Mouse (Mus musculus) retina, postnatal 1 day (tissue): ENCODE measurements around the gene Ankrd44.

Experiments
- DNase-seq: peaks from one replicate; pipeline ENCODE4 v3.0.0-alpha.2; 2012

The Ankrd44 gene

DNA sequence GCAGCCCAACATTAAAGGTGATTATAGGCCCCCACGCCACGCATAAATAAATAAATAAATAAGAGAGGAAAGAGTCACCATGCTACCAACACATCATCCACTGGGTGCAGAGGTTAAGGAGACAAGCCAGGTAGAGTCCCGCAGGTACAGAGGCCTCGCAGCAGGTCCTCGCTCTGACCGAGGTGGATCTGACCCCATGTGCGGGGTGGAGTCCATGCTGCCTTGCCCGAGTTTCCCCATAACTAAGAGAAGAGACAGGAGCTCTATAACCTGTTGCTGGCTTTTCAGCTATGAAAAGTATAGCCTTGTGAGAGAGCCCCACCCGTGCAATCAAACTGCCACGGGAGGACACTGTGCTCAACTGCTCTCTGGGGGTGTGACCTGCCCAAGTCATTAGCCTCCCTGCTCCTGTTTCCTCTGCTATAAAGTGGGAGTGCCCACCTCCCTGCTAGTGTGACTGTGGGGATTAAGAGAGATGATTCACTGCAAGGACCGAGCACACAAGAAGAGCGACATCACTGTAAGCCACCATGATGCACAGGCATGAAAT is 4.1 kb downstream of the Ankrd44 start:
- DNase-seq: no peak

DNA sequence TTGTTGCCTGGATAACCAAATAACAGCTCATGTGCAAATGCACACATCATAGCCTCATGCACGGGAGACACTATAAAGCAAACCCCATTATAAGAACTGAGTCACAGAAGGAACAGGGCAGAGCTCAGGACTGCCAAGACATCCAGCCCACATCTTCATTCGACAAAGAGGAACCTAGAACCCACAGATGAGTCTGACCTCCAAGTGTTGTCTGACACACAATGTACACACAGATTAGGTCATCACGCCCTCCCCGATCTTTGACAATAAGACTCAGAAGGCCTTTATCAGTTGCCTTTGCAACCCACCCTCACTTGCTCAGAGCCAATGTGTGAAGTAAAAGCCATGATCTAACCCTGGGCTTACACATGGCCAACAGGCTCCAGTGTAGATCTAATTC is 6.1 kb downstream of the Ankrd44 start:
- DNase-seq: no peak

DNA sequence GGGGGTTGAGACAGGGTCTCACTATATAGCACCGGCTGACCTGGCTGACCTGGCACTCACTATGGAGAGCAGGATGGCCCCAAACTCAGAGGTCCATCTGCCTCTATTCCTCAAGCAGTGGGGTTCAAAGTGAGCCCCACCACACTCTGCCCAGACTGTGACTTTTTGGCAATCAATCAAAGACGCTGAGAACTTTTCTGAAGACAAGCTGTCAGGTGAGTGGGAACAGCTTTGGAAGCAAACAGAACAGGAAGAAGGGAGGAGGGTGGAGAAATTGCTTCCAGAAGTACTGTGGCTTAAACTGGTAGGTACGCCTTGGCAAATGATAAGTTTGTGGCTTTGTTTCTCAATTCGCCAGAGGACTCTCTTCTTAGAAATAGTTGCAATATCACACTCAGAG is 9.7 kb downstream of the Ankrd44 start:
- no peak for DNase-seq

DNA sequence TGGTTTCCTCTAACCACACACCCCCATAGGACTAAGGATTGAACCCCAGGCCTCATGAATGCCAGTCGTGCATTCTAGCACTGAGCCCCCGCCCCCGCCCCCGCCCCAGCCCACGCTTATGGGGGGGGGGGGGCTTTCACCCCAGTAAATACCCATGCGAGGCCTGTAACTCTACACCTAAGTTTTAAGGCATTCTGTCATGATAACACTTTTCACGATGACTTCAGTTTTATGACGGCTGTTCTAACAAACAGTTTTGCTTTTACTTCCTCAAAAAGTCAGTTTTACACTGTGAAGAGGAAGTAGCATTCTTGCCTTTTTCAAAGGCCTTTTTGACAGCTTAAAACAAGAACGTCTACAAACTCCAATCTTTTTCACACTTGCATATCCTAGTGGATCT is 11.8 kb downstream of the Ankrd44 start:
- no peak for DNase-seq

DNA sequence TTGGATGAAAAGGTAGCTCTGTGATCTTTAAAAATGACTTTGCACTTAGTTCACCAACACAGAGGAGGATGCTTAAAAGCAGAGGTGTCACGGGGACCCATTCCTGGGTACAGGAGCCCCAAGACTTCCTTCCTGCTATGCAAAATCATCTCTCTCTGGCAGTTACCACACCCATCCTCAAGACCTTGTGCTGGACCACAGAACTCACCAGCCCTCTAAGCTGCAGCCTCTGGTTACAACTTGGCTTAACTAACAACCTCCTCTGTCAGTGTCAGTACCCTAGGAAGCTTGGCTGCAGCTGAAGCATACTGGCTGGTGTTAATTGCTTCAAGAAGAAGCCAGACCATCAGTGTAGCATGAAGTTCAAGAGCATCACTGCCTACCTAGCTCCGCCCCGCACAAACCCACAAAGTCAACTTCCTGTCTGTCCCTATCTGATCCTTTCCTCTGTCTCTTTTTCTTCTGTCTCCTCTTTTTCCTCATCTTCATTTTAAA is 12.8 kb downstream of the Ankrd44 start:
- DNase-seq: no peak

DNA sequence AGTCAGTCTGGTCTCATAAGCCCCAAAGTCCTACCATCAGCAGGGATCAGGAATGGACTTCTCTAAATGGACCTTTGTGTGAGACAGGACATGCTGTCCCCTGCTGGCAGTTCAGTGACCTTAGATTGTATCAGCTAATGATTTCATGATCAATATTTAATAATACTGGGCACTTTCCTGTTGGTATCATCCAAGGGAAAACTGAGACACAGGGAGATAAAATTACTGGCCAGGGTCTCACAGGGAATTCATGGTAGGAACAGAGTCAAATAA is 13.2 kb downstream of the Ankrd44 start:
- no peak for DNase-seq

DNA sequence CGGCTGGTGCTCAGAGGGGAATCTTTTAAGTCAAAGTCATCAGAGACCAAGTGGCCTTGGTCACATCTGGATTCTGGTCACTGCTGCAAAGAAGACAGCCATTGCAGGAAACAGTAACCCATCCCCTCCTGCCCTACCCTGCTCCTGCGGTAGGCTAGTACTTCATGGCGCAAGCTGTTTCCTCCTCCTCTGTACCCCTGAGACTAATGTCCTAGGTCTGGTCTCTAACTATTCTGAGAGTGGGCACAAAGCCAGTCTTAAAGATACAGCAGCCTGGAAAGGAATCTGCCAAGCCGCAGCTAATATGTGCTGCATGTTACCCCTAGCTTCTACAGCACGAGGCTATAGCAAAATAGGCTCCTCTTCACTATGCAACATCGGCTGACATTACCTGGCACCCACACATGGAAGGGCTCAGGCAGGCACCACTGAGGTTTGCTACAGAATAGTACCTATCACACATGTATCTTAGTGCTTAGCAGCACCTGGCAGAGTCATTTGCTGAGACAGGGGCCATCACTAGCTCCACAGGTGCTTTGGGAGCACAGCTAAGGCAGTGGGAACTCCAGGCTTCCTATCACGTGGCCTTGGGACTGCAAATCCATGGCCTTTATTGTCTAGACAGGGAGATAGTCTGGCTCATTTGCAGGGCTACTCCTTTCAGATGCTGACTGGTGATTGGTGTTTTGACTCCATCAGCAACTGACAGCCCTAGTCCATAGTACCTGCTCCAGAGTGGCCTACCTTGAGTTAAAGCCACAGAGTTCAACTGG is 13.7 kb downstream of the Ankrd44 start:
- DNase-seq: no peak

DNA sequence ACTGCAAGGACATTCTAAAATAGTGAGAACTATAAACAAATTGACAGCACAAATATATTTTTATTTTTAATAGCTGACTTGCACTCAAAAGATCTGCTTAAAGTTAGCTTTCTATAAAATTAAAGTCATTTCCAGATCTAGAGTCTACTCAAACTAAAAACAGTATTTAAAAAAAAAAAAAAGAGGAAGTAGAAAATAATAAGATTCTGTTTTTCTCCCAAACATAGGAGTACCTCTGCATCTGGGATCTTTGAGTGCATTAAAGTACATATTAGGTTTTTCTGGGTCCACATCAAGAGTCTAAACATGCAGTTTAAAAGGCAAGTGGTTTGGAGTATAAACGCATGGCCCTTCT is 15.0 kb downstream of the Ankrd44 start:
- DNase-seq: no peak

DNA sequence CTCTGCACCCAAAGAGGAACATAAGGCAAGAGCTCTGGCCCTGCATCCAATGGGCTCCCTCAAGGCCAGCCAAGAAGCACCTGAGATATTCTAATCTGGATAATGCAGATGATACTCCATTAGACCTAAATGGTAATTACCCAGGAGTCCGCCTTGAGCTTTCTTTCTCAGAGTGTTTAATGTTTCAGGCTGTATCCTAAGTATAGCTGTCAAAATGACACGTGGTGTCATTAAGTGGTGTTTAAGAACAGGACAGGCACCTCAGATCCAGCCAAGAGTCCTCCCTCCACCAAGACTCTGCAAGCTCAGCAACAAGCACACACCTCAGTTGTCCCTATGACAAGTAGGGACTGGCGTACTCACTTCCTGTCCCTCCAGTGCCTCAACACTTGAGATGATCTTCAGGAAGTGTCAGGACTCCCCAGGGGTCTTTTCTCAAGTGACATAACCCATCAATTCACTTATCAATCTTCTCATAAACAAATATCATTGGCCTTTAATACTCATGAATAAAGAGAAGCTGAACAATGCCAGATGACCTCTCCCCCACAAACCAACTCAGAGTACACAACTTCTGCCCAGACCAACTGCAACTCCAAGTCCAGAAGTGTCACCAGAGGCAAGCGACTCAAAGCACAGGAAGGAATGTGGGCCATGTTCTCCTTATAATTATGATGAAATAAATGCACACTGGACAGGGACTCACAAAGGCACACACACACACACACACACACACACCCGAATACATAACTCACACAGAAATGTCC is 15.5 kb downstream of the Ankrd44 start:
- no peak for DNase-seq

DNA sequence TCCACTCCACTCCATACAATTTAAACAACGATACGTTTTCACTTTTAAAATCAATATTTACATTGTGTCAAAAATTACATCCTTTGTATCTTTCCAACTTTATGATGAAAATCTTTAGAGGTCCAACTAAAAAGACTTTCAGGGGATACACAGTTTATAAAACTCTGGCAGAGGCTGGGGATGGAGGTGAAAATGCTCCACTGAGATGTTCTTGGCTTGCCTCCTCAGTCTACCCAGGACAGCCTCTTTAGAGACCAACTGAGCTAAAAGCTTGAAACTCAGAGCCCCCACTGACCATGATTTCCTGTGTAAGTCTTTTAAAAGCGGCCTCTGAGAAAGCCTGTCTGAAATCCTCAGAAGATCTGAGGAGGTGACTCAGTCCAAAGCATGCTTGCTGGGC is 17.4 kb downstream of the Ankrd44 start:
- DNase-seq: no peak

DNA sequence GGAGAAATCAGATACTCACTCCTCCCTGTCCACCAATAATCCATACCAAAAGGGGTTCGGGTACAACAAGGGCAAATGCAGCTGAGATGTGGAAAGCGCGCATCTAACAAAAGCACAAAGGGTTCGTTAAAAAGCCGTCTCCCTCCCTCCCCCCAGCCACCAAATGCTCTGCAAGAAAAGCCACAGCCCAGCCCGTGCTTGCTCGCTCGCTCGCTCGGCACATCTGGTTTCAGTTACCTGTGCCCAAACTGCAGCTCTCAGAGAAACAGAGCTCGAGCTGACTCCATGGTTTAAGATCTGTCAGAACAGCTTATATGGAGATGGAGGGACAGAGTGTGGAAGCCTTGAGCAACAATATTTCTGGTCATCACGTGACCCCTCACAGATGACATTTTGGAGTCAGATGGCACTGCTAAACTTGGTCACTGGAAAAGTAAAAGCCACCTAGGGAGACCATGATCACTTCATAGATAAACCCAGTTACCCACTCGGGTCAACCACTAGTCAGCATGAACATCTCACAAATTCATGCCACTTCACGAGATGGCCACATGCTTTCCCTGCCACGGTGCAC is 19.0 kb downstream of the Ankrd44 start:
- no peak for DNase-seq

DNA sequence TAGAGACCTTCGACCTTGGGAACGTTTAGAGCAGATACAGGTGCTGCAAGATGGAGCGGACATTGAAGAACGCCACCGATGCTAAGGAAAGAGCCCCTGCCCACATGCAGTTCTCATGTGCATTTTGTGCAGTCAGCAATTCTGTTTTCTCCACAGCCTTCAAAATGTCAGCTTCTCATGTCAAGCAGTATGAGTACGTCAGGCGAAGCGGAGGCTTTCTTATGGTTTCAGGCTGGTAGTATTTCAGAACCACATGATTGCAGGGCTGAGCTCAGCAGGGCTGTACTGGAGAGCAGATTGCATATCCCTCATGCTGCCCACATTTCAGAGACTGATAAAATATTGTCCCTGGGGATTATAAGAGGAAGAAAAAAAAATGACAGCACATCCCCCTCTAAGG is 19.9 kb downstream of the Ankrd44 start:
- no peak for DNase-seq

DNA sequence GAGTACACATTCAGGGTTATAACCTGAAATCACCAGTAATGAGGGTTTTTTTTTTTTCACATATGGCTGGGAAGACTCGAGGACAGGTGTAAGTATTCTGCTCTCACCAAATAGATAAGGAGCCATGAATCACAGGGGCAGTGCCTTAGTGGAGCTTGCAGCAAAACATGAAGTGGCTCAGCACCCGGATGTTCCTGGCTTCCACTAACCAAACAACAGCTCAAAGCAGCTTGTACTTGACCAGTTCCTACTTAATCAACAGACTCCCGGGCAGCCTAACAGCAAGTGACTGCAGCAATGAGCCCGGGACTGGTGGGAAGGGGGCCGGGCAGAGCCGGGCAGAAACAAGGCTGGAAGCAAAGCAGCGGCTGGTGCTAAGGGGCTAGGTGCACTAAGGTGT is 20.6 kb downstream of the Ankrd44 start:
- DNase-seq: no peak

DNA sequence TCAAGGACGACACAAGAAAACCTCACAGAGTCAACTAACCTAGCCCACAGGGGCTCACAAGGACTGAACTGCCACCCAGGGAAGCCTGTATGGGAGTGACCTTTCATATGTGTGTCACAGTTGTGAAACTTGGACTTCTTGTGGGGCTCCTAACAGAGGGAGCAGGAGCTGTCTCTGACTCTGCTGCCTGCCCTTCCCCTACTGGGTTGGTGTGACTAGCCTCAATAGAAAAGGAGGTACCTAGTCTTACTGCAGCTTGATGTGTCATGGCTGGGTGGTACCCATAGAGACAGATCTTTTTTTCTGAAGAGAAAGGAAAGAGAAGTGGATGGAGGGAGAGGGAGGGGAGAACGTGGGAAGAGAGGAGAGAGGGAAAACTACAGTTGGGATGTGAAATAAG is 22.0 kb downstream of the Ankrd44 start:
- no peak for DNase-seq

DNA sequence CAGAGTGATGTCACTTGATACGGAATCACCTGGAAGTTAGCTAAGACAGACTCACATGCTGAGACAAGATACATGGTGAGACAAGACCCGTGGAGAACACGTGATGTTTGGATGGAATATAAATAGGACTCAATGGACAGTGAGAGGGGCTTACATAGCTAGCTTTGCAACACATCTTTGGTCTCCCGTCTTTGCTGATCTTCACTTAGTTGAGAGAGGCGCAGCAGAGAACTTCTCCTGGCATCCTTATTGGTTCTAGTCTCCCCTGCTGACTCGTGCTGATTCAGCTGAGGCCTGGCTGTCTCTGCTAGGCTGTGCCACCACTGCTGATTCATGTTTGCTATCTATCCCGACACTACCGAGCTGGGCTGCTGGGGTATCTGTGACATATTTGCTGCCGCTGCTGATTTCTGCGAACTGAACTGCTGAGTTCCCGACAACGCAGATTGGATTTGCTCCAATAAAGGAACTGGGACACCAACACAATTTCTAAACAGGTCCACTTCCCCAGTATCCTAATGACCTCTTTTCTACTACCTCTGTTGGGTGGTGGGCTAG is 23.4 kb downstream of the Ankrd44 start:
- no peak for DNase-seq

DNA sequence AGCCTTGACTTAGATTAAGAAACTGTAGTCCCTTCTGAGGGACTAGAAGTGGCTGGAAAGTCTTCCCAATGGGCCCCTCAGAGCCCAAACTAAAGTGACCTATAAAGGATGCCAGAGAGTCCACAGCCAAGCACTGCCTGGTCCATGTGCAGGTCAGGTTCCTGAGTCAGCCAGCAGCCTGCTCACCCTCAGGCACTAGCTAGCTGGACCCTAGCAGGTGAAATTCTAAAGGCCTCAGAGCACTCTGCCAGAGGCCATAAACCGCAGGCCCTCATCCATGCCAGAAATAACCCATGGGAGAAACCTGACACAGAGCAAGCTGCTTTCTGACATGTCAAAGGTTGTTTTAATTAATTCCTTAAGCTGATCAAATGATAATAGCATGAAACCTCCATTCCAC is 25.1 kb downstream of the Ankrd44 start:
- no peak for DNase-seq

DNA sequence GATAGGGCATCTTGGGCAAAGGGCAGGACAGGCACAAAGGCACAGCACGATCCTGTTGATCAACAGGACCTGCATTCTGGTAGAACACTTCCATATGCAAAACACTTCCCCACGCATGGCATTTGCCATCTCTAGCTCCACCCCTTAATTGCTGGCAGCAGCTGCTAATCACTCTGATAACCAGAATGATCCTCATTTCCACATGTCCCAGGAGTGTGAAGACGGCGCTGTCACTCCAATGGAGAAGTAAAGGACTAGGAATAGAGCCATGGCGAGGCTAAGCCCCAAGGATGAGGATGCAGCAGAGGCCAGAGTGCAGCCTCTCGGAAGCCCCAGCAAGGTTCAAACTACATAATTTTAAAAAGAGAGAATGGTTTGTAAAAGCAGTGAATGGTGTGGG is 26.9 kb downstream of the Ankrd44 start:
- no peak for DNase-seq

DNA sequence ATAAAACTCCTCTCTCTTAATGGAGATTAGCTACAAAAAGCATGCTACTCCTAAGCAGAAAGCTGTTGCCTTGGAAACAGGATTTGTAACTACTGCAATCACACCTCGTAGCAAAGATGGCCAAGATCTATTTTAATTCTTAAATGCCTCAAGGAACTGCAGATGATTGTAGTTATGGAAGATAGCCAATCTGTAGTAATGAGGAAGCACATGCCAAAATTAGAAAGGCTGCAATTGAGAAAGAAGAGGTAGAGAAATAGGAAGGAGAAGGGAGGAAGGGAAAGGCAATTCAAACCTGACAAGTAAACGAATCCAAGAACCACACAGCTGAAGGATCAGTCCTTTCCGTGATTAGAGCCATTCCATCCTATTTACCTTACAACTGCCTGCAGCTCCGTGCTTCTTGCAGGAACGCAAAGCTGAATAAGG is 27.5 kb downstream of the Ankrd44 start:
- no peak for DNase-seq

DNA sequence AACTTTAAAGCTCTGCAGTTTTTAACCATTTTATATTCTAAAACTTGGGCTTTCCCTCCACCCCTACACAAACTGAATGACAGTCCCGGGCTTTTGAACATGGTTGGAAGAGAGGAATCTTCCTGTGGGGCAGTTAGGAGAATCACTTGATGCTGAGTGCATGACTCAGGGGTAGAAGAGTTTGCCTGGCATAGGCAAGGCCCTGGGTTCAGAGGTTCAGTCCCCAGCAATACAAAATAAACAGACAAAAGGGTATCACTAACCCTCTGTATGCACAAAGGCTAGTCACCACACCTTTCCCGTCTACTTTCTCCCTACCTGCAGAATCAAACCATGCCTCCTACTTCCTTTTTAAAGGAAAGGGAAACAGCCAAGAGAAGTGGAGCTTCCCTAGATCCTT is 28.5 kb downstream of the Ankrd44 start:
- no peak for DNase-seq

DNA sequence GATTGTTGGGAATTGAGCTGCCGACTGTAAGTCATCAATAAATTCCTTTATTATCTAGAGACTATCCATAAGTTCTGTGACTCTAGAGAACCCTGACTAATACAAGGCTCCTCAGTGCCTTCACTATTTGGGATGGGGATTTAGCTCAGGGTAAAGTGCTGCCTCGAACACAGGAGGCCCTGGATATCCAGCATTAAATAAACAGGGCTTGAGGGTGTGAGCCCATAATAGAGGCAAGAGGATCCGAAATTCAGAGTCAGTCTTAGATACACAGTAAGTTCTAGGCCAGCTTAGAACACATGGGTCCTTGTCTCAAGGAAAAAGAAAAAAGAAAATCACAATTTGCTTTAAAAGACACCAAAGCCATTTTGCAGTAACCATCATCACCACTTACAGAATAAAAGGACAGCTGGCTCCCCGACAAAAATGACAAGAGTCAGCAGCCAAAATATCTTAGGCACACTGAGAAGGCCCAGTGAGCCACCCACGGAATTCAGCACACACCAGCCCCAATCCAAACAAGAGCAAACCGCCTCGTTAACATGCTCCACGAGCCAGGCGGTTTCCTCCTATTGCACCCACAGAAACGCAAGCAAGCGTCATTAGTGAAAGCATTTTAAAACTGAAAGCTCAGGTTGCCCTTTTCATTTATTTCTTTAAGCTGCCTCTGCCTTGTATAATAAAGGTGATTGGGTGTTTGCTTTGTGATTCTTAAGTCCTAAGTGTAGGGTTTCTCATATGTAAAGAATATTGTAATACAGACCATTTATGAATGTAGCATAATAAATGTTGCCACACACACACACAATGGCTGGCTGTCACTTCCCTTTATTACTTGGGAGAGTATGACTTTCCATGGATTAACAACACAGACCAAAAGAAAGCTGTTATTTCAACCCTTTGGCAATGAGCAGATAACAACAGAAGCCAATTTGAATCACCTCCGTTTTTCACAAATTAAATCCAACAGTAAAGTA is 29.8 kb downstream of the Ankrd44 start:
- DNase-seq: no peak

DNA sequence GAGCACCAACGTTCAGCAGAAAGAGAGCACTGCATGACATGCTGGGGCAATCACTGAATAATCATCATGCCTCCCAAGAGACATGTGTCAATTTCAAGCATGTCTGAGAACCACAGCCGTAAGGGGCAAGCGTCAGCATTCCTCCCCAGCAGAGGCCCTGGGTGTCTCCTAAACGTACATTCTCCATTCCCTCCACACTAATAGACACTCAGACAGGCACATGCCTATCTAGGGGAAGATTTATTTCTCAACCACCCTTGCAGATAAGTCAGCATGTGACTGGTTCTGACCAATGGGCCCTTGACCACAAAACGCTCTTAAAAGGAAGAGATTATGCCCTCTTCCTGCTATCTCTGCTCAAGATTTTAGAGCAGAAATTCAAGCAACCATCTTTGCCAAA is 37.7 kb downstream of the Ankrd44 start:
- no peak for DNase-seq

DNA sequence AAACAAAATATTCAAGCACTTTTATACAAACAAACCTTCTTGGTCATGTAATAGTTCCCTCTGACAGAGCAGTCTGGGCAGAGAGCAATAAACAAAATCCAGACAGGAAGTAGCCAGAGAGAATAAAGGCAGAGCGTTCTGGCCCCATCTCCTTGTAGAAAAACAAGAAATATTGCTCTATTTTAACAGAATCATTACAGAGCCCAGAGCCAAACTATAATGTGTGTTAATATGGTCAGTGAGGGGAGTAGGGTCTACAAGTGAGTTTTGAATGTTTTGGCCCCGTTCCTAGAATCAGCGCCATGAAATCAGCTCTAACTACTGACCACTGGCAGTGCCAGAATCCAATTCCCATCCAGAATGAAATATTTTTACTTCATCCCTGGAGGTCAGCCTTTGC is 38.3 kb downstream of the Ankrd44 start:
- no peak for DNase-seq
